Mouse (Mus musculus) liver, embryonic 14.5 days (tissue): ENCODE results near the gene Hist1h2af.

Experiments used
- CTCF ChIP-seq: IDR thresholded peaks from 2 replicates; pipeline ENCODE4 v1.5.1; 2016; ENCODE audit warnings: antibody characterized with exemption, low read depth, control low read depth
- EP300 ChIP-seq: IDR thresholded peaks from 2 replicates; pipeline ENCODE4 v1.6.1; 2016; ENCODE audit warnings: antibody characterized with exemption, low read depth

- TF ChIP-seq CTCF, result no peak
- TF ChIP-seq EP300, result no peak
These were observed 23.6 kb upstream of the Hist1h2af start for GRCm38 (mm10) chr13:23510127-23510526.
